Mouse (Mus musculus) adrenal gland, postnatal 14 days (tissue): ENCODE results near the gene Bag6. TPM values are rescaled to one million over a fixed set of nuclear protein-coding genes. Genes with fewer than 3 reads are reported as not detected.

Experiments
- DNase-seq: peaks from one replicate; pipeline ENCODE4 v3.0.0; 2021; ENCODE audit warnings: mixed read lengths
- total RNA-seq: library from RNA; stranded (reverse); gene quantifications from 2 replicates; pipeline ENCODE4 v1.2.3, GENCODE M21; 2021

Bag6 gene
- total RNA-seq, 1 experiment from 2014 or later, result 375 TPM

DNA sequence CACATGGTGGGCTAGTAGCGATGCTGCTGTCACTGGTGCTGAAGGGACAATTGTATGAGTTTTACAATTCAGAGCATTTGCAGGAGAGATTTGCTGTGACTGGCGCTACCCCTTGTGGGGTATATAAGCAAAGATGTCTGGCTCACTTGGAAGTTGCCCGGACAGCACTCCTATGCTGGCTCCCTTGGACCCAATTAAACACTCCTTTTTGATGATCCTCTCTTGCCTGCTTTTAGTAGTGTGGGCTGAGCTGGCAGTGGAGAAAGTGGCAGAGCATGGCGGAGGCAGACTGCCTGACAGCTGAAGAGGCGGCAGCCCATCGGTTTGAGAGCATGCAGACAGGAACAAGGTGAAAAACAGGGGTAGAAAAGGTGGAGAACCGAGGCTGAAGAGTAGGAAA lies 32.8 kb downstream of the Bag6 start:
- DNase-seq, result no peak

DNA sequence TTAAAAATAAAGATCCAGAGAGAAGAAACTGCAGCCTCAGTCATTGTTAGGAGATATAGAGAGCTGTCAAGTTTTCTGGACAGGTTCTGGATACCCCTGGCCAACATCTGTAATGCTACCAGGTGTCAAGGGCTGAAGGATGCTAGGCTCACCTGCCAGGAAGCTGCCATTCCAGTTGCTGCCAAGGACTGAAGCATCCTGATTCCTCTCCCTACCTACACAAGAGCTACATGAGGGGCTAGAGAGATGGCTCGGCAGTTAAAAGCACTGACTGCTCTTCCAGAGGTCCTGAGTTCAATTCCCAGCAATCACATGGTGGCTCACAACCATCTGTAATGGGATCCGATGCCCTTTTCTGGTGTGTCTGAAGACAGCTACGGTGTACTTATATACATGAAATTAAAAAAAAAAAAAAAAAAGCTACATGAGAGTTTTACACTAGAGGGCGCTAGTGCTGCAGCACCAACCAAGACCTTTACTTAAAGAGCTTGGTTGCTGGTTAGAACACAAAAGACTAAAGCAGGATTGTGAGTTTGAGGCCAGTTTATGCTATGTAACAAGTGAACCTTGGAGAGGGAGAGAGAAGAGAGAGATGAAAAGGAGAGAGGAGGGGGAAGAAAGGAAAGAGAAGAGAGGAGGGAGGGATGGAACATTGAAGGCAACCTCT lies 33.7 kb downstream of the Bag6 start:
- no peak for DNase-seq

DNA sequence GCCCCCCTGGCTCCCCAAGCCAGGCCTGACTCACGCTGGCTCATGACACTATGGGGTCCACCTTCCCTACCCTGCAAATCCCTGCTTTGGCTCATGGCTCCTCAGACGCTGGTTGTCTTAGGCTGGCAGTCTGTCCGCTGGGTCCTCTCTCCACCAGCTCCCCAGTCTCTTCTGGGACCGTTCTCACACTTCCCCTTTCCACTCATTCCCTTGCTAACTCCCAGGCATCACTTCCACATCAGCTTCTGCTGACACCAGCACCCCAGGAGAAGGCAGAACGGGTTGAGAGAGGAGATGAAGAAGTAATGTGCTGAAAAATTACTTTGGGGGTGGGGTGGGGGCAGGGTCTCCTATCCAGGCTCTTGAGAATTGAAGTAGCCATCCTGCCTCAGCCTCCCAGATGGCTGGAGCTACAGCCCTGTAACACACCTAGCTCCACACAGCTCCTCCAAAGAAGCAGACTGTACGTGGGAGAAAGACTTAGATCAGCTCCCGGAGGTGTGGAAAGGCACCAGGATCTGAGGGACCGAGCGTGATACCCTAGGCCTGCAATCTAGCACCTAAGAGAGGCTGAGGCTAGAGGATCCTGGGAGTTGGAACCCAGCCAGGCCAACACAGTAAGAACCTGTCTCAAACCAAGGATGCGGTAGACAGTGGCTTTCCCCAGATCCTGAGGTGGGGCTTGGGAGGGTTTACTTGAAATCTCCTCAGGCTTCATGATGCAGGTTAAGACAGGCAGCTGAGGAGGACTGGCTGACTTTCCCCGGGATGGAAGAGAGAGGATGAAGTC lies 37.7 kb downstream of the Bag6 start:
- no peak for DNase-seq

DNA sequence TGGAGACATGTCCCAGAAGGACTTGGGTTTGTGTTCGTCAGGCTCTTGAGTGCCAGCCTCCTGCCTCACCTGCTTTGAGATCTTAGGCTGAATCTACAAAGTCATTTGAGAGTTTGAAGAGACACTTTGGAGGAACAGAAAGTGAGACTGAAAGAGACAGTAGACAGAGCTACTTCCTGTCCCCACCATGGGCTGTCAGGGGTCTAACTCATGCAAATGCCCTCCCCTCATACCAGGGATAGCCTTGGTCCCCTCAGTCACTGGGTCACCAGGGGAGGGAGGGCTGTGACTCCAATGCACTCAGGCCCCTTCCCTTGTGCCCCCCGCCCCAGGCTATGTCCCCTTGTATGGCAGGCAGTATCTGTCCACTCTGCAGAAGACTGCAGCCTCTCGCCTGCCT lies 38.4 kb downstream of the Bag6 start:
- DNase-seq, result no peak

DNA sequence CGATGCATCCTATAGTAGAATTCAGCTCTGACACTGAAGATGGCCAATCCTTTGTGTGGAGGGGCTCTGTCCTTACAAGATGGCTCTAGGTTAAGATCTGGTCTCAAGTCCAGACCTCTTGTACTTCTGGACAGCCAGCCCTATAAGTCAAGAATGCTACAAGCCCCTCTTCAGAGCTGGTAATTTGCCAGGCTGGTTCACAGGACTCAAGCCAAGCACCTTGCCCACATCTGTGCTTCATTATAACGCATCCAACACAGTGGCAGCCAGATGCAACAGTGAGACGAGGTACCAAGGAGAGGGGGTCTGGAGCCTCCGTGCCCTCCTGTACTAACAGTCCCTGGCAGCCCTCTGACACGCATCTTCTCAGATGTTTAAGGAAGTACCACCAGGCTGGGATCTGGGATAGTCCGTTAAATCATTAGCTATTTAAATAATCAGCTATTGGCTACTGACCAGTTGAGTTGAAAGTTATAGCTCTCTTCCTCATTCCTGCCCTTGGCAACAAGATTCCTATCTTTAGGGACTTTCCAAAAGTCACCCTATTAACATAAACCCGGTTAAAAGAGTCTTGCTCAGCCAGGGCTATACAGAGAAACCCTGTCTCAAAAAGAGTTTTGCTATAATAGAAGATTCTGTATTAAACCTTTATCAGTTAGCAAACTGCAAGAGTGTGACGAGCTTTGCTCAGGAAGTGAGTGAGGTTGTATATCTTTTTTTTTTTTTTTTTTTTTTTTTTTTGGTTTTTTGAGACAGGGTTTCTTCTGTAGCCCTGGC lies 39.4 kb downstream of the Bag6 start:
- no peak for DNase-seq

DNA sequence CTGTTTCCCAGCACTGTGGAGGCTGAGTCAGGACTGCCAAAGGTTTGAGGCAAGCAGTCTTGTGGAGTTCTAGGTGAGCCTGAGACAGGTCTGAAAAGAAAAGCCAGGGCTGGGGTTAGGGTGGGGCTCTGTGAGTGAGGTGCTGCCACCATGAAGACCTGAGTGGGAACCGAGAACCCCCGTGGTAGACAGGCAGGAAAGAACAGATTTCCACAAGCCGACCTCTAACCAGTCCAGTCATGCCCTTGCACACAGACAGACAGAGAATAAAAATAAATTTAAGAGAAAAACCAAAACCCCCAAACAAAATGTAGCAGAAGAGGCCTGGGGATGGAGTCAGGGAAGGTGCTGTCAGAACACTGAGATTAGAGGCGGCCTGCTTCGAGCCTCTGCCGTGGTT lies 40.4 kb downstream of the Bag6 start:
- DNase-seq, result no peak

DNA sequence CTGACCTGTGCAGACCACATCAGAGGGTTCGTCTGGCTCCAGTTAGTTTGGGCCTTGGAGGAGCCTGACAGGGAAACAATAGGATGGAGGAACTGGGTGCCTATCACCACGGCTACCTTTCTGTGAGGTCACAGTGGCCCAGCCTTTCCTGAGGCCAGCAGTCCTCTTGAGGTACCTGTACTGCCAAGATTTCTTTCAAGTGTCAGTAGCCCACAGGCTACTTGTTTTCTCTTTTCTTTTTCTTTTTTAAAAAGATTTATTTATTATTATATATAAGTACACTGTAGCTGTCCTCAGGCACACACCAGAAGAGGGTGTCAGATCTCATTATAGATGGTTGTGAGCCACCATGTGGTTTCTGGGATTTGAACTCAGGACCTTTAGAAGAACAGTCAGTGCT lies 41.0 kb downstream of the Bag6 start, which contains the start of gene Aif1:
Gene Aif1 (minus strand): TSS at position 101 of the 400 bp plus-strand sequence.
- no peak for DNase-seq

DNA sequence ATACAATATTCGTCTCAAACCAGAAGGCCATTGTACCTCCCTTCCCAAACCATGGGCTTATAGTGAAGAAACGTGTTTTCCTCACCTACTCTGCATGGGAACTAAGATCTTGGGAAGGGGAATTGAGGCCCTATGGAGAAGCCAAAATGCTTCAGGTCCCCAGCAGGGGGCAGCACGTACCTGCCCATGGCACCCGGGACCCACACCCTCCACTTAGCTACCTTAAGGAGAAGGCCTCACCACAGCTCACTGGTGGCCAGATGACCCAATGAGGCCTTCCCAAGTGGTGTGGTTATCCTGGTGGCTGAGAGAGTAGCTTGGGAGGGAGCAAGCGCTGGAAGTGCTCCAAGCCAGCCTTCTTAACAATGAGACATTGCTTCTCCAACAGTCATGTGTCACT lies 43.5 kb downstream of the Bag6 start:
- DNase-seq, result peak; percentile 90

DNA sequence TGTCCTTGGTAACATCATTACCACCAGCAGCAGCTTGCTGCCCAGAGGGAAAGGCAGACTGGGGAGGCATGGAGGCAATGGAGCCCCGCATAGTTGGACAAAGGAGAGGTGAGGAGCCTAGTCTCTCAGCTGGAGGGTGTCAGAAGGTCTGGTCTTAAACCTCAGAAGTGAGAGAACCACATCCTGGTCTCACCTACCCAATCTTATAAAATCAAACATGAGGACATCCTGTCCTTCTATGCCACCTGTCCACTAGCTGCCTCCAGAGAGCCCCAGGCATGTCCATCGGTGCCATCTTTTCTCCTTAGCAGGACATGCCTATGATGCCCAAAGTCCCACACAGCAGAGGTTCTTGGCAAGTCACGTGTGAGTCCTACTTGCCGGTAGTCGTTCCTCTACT lies 45.1 kb downstream of the Bag6 start:
- DNase-seq, result no peak

DNA sequence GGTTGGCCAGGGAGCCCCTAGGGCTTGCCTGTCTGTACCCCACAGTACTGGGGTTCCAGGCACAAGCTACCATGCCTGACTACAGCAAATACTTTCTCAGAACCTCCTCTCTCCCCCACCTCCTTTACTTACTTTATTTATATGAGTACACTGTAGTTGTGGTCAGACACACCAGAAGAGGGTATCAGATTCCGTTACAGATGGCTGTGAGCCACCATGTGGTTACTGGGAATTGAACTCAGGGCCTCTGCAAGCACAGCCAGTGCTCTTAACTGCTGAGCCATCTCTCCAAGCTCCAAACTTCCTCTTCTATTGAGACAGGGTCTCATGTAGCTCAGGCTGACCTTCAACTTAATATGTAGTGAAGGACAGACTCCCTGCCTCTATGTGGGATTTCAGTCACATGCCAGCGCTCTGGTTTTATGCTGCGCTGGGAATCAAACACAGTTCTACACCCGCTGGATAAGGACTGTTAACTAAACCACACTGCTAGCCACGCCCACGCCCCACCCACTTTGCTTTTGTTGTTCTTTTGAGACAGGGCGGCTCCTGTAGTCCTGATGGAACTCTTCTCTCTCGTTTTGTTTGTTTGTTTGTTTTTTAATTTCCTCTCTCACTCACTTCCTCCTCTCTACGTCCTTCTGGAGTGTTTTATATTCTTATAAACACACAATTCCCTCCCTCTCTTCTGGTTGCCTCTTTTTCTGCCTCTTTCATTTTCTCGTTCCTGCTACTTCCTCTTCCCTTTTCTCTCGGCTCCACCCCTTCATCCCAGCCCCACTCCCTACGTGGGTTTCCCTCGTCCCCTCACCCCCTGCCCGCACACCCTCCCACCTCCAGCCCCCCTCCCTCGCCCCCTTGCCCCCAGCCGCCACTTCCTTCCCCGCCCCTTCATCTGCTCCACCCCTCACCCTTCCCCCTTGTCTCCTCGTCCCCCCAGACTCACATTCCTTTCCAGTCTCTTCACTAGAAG lies 50.9 kb downstream of the Bag6 start:
- peak; percentile 87 for DNase-seq

DNA sequence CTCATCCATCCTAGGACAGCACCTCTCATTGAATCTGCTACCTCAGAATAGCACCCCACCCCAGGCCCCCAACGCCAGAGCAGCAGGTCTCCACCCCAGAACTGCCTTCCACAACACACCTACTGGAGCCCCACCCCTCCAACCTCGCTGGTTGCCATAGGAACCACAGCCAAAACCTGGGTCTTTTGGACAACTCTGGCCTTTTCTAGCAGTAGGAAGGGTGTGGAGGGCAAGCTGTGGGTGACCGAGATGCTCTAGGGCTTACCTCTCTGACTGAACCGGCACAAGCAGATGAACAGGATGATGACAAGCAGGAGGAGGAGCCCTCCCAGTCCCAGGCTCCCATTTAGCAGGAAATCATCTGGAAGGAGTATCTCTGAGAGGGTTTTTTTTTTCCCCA lies 51.7 kb downstream of the Bag6 start:
- DNase-seq, result peak; percentile 57

DNA sequence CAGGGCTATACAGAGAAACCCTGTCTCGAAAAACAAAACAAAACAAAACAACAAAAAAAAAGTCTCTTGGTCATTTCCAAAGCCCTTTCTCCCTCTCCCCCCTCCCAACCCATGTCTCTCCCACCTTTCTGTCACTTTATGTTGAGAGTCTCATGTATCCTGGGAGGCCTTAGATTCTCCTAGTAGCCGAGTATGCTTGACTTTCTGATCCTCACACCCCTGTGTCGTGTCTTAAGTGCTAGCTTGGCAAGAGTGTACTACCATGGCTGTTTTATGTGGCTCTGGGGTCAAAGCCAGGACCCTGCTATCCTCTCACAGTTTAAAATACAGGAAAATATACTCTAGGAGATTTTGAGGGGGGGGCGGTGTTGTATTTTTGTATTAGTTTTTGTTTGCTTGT lies 52.4 kb downstream of the Bag6 start:
- DNase-seq, result no peak

DNA sequence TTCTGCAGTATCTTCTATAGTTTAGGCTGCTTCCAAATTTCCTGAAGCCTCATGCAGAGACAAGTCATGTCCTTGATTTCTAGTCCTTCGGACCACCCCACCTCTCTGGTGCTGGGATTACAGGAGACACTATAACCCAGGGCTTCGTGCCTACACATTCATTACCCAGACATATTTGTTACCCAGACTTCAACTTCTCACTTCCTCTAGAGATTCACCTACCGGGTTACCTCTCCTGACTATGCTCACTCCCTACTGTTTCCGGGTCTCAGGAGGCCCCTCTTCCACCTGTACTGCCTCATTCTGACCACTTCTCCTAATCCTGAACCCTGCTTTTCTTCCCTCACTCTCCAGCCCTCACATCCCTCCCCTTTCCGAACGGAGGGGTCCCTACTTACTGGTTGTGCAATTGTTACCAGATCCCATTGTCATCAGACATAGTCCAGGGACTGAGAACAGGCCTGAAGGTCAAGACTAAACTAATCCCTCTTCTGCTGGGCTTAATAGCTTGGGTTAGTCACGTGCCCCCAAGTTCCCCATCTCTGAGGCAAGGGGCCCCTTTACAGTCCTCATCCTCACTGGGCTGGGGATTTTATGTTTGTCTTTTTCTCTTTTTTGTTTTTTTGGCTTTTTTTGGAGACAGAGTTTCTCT lies 53.1 kb downstream of the Bag6 start, which contains the start of gene Lst1:
Gene Lst1 (minus strand): TSS at position 481 of the 652 bp plus-strand sequence.
- DNase-seq, result no peak

DNA sequence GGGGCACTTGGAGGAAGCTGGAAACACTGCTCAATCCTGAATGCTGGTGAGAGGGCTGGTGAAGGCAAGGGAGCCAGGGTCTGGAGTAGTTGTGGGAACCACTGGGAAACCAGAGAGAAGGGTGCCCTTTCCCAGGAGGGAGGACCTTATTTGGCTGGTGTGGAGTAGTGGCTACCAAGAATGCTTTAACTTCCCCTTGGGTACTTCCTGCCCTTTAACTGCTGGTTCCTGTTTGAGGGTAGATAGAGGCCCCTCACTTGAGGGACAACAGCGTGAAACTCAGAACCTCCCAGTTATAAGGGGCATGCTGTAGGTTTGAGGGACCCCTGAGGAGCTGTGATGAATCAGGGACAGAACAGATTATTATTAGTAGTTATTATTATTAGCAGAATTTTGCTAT lies 54.2 kb downstream of the Bag6 start:
- DNase-seq, result no peak

DNA sequence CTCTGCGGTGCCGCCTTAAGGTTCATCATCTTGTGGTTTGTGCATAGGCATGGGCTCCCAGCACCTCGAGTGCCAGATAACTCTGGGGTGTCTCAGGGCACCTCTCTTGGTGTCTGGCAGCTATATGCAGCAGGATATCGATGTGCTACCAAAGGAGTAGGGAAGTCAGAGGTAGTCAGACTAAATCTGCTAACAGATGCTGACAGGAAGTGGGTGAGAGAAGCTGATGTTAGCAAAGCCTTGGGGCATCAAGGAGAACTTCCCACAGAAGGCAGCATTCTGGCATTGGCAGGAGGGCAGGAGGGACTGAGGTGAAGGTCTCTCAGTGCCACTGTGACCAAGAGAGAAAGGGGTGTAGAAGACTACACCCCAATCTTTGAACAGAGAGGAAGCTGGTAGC lies 55.1 kb downstream of the Bag6 start:
- no peak for DNase-seq

DNA sequence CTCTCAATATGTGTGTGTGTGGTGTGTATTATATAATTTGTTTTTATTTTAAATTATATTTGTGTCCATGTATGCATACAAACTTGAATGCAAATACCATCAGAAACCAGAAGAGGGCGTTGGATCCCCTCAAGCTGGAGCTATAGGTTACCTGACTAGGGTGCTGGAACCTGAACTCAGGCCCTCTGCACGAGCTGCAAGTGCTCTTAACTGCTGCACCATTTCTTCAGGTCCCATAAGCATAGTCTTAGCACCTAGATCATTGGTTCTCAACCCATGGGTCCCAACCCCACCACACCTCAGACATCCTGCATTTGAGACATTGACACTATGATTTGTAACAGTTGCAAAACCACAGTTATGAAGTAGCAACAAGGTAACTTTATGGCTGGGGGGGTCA lies 56.7 kb downstream of the Bag6 start:
- no peak for DNase-seq

DNA sequence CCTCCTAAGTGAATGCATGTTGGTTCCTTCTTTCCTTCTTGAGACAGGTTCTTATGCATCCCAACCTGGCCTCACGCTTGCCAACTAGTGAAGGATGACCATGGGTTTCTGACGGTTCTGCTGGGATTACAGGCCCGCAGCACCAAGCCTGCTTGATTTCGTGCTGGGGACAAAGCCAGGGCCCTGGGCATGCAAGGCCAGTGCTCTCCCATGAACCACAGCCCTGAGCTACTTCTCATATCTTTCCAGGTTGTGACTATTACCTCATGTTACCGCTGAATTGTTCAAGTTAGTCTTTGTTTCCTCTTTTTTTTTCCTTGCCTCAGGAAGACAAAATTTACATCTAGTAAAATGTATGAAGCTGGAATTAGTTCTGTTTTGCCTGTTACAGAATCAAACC lies 57.9 kb downstream of the Bag6 start:
- peak; percentile 53 for DNase-seq

DNA sequence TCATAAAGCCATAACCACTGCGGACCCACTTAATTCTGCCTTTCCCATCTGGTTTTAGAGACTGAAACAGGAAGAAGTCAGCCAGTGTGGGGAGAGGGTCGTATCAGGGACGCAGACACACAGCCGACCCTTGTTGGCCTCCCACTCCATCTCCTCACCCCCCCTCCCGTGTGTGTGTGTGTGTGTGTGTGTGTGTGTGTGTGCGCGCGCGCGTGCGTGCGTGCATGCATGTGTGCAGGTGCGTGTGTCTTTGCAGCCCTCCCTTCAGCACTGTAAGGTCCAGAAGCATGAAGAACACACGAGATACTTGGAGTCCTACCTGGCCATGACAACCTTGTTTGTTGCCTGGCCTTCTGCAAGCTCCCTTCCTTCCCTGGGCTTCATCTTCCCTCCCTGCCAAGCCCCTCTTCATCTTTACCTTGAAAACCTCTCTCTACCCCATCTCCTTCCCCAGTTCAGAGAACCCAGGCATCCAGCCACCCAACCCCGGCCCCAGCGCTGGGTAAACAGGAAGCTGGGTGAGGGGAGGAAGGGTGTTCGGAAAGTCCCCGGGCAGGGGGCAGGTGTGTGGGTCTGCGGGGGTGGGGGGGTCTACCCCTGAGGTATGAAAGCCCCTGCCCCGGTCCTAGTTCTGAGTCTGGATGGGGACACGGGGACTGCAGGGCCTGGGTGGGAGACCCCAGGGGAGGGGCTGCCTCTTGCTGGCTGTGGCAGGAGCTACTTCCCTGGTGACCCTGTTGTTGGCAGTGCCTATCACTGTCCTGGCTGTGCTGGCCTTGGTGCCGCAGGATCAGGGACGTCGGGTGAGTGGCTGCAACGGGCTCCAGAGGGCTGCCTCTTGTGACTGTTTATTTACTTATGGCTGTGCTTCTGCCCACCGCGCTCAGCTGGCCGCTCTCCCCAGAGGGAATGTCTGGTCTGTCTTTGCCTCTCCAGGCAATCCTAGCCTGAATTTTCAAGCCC lies 59.2 kb downstream of the Bag6 start, which contains the start of gene Ltb:
Gene Ltb (plus strand): TSS at position 559 of the 963 bp plus-strand sequence.
- peak; percentile 72 for DNase-seq

DNA sequence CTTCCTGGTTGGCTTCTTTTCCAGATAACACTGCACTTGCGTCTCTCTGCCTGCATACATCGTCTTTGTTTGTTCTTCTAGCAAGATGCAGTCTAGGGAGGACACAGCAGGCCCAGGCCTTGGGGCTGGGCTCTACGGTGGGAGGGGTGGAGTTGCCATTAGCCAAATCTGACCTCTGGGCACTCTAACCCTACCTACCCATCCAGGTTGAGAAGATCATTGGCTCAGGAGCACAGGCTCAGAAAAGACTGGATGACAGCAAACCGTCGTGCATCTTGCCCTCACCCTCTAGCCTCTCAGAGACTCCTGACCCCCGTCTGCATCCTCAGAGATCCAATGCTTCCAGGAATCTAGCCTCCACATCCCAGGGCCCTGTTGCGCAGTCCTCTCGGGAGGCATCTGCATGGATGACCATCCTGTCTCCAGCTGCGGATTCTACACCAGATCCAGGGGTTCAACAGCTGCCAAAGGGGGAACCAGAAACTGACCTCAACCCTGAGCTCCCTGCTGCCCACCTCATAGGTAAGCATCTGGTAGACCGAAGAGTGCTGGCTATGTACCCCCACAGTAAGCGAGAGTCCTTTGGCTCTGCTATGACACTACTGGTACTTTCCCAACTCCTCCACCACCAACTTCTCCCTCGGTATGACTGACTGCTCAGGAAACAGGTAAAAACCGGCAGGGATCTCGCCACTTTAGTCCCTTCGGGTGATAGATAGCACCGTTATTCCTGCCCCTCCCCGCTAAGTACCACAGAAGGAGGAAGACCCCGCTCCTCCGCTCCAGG lies 60.1 kb downstream of the Bag6 start:
- no peak for DNase-seq
